Mouse (Mus musculus): ENCODE data around the gene Ncs1.
A peak's percentile ranks its signal among the peaks of the same experiment; 100 is the strongest.

The Ncs1 gene

GRCm38 (mm10) chr2:31245491-31246141 lies at the start of gene Ncs1:
TSS of gene Ncs1 (plus strand) at chr2:31245823.
- DNase-seq (ENCODE audit: low spot score in 2 of 2), result peak in 1 of 2 experiments; percentile 28

GRCm38 (mm10) chr2:31198621-31199020 lies 47.0 kb upstream of the Ncs1 start:
- DNase-seq (ENCODE audit: low spot score in 2 of 2), result no peak

DNA sequence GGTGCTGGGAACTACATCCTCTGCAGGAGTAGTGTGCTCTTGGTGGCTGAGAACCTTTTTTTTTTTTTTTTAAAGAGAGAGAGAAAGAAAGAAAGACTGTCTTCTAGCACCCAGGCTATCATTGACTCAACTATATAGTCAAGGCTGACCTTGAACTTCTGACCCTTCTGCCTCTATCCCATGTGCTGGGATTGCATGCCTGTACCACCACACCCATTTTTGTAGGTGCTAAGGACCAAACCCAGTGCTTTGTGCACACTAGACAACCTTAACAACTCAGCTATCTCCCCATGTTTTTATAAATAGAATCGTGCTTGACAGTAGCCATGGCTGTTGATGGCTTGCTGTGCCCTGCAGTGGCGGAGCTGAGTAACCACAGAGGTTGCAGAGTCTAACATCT lies 45.6 kb upstream of the Ncs1 start:
- DNase-seq (ENCODE audit: low spot score in 2 of 2), result no peak

DNA sequence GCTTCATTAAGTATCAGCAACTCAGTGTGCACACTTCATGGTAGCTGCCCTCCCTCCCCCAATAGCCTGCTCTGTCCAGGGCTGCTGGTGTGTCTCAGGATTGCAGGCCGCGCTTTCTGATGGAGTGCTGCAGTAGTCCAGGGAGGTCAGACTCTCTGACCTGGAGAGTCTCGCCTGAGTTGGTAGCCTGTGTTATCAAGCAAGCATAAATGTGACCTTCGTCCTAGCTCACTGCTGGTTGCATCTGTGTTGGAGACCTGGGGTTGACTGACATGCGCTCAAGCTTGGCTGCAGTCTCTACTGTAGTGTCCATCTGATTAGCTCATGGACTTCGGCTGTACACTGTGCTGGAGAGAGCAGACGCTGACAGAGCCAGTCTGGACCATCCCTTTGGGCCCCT lies 43.8 kb upstream of the Ncs1 start:
- no peak for DNase-seq (ENCODE audit: low spot score in 2 of 2)

GRCm38 (mm10) chr2:31202357-31202756 lies 43.3 kb upstream of the Ncs1 start:
- no peak for DNase-seq (ENCODE audit: low spot score in 2 of 2)

GRCm38 (mm10) chr2:31202956-31203355 lies 42.7 kb upstream of the Ncs1 start:
- no peak for DNase-seq (ENCODE audit: low spot score in 2 of 2)

GRCm38 (mm10) chr2:31204677-31205076 lies 40.9 kb upstream of the Ncs1 start:
- DNase-seq (ENCODE audit: low spot score in 2 of 2), result no peak

- no peak for DNase-seq (ENCODE audit: low spot score in 2 of 2)
These were observed 39.4 kb upstream of the Ncs1 start for GRCm38 (mm10) chr2:31206211-31206610.

- no peak for DNase-seq (ENCODE audit: low spot score in 2 of 2)
These were observed 38.7 kb upstream of the Ncs1 start for GRCm38 (mm10) chr2:31206882-31207281.

- DNase-seq (ENCODE audit: low spot score in 2 of 2), result no peak
These were observed 37.0 kb upstream of the Ncs1 start for GRCm38 (mm10) chr2:31208544-31209142.

- no peak for DNase-seq (ENCODE audit: low spot score in 2 of 2)
These were observed 36.1 kb upstream of the Ncs1 start for GRCm38 (mm10) chr2:31209525-31209924.

GRCm38 (mm10) chr2:31210144-31210847 lies 35.3 kb upstream of the Ncs1 start:
- no peak for DNase-seq (ENCODE audit: low spot score in 2 of 2)

- no peak for DNase-seq (ENCODE audit: low spot score in 2 of 2)
These were observed 34.4 kb upstream of the Ncs1 start for GRCm38 (mm10) chr2:31211204-31211603.

GRCm38 (mm10) chr2:31214211-31214796 lies 31.3 kb upstream of the Ncs1 start:
- no peak for DNase-seq (ENCODE audit: low spot score in 2 of 2)

- DNase-seq (ENCODE audit: low spot score in 2 of 2), result no peak
These were observed 27.0 kb upstream of the Ncs1 start for GRCm38 (mm10) chr2:31218611-31219010.

DNA sequence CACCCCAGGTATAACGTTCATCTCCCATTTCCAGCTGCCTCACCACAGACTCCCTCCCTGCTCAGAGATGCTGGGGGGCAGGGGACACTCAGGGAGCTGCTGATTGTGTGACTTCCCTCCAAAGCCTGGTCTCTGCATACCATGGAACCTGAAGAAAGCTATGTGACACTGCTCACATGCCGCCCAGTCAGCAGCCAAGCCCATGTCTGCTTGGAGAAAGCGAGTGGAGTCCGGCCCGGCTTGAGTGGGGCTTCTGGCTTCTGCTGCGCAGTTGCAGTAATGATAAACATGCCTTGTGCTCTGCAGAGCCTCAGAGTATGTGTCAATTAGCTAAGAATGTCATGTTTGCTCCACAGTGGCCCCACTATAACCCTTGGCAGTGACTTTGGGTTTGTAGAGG lies 26.2 kb upstream of the Ncs1 start:
- no peak for DNase-seq (ENCODE audit: low spot score in 2 of 2)

- DNase-seq (ENCODE audit: low spot score in 2 of 2), result no peak
These were observed 24.8 kb upstream of the Ncs1 start for GRCm38 (mm10) chr2:31220844-31221243.

DNA sequence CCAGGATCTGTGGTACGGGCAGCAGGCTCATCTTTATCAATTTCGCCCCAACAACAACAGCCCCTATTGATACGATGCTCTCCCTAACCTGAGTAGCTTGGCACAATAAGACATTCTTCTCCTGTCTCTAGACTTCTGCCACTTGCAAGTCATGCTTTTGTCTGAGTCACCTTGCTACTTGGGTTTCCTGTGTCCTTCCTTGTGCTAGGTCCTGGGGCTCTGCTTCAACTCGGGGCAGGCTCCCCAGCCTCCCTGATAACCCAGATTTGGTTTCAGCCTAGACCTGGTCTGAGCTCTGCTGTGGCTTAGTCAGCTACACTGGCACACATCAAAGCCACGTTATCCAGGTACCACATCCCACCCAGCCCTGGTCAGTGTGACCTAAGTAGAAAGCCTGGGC lies 24.0 kb upstream of the Ncs1 start:
- no peak for DNase-seq (ENCODE audit: low spot score in 2 of 2)

- no peak for DNase-seq (ENCODE audit: low spot score in 2 of 2)
These were observed 16.8 kb upstream of the Ncs1 start for GRCm38 (mm10) chr2:31228768-31229311.

GRCm38 (mm10) chr2:31239203-31239696 lies 6.4 kb upstream of the Ncs1 start:
- peak; percentile 63 to 79 for DNase-seq (ENCODE audit: low spot score in 2 of 2)

GRCm38 (mm10) chr2:31239833-31240232 lies 5.8 kb upstream of the Ncs1 start:
- no peak for DNase-seq (ENCODE audit: low spot score in 2 of 2)

DNA sequence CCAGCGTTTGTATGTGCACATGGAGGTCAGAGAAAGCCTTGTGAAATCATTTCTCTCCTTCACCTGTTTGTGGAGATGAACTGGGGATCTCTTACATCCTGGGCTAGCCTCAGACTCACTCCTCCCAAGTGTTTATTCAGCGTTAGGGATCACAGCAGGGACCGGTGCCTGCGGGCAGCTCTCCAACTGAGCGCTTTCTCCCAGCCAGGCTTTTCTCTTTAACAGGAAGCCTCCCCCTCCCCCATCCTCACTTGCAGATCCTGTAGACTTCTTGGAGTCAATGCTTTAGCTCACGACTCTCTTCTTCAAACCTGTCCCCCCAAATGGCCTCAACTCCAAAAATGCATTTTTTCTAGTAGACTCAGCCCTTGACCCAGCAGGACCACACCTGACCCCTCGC lies 4.0 kb upstream of the Ncs1 start:
- DNase-seq (ENCODE audit: low spot score in 2 of 2), result no peak
